Mouse (Mus musculus): Measurements from ENCODE around the gene Aqp8. TPM values are rescaled to one million over a fixed set of nuclear protein-coding genes. Genes with fewer than 3 reads are reported as not detected.

Aqp8 gene
- polyA plus RNA-seq, 1 experiment from 2014 or later, result not detected

DNA sequence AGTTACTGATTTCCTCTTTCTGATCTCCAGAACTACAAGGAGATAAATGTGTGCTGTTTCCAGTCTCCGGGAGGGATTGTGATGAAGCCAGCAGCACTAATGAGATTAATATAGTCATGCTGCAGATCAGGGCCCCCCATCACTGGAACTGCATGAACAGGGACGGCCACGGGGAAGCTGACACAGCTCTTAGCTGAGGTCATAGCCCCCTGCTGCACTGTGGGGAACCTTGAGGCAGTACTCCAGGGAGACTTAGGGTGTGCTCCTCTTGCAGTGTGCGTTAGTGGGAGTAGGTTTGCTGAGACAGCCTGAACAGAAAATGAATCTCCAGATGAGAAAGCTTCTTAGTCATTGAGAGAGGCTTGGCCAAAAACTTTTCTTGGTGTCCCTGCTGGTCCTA is 30.9 kb upstream of the Aqp8 start:
- Histone ChIP-seq H3K9ac (replicated peaks; ENCODE audit: low read length) (no peak overlapping the region), H3K9me3 (ENCODE audit: control insufficient read depth, low read length) (0 out of 2 replicates have a peak, but pooled peaks cover 3% of the 10 kb centered on the region), H3K4me3 (replicated peaks; ENCODE audit: low read depth, low read length) (no peak overlapping the region), H3K36me3 (ENCODE audit: control insufficient read depth, insufficient read depth, low read length) (peaks cover 33% of the 10 kb centered on the region), H3K27ac (replicated peaks; ENCODE audit: low read depth, low read length) (no peak overlapping the region), H3K4me2 (ENCODE audit: low read length) (no peak overlapping the region), H3K4me1 (ENCODE audit: control insufficient read depth, insufficient read depth, low read length) (no peaks in the 10 kb centered on the region), H3K27me3 (ENCODE audit: control insufficient read depth, insufficient read depth, low read length) (no peaks in the 10 kb centered on the region)
- DNase-seq (no peak), ATAC-seq (ENCODE audit: low FRiP score, low TSS enrichment) (no peak)
- 59% methylated on average over 4 of the region's 4 CpGs for WGBS

DNA sequence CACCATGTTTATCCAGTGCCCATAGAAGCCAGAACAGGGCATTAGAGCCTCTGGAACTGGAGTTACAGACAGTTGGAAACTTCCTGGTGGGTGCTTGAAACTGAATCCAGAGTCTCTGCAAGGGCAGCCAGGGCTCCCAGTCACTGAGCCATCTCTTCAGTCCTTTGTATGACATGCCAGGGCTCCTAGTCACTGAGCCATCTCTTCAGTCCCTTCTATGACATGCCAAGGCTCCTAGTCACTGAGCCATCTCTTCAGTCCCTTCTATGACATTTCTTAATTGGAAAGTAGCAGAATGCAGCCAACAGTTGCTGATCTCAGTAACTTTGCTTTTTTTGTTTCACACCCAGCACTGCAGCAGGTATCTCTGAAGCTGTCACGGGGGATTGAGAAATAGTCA is 20.0 kb upstream of the Aqp8 start:
- Histone ChIP-seq H3K4me3 (replicated peaks; ENCODE audit: low read depth, low read length) (no peak overlapping the region), H3K4me1 (ENCODE audit: control insufficient read depth, insufficient read depth, low read length) (no peaks in the 10 kb centered on the region)
- WGBS, result 93% methylated on average over 1 of the region's 1 CpGs

DNA sequence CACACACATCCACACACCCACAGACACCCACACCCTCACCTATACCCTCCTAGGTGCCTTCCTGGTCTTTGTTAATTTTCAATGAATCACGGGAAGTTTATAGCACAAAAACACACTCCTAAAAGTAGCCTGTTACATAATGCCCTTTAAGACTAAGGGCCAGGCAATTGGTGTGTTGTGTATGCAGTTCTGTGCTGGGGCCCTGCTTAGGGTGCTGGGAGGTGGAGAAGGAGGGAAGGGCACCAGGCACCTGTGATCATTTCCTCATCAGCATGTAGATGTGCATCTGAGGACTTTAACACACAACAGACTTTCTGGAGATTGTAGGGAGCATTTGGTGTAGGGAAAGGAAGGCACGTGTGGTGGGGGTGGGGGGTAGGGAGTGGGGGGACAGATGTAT is 13.3 kb upstream of the Aqp8 start:
- H3K9ac ChIP-seq (replicated peaks; ENCODE audit: low read length), result no peak overlapping the region
- no peak overlapping the region for H3K4me2 ChIP-seq (ENCODE audit: low read length)
- no peaks in the 10 kb centered on the region for H3K27me3 ChIP-seq (ENCODE audit: control insufficient read depth, insufficient read depth, low read length)
- 98% methylated on average over 2 of the region's 2 CpGs for WGBS
- H3K36me3 ChIP-seq (ENCODE audit: control insufficient read depth, insufficient read depth, low read length), result no peaks in the 10 kb centered on the region
- ATAC-seq (ENCODE audit: low FRiP score, low TSS enrichment) (no peak), DNase-seq (no peak)
- no peak overlapping the region for H3K4me3 ChIP-seq (replicated peaks; ENCODE audit: low read depth, low read length)
- no peaks in the 10 kb centered on the region for H3K9me3 ChIP-seq (ENCODE audit: control insufficient read depth, low read length)
- H3K4me1 ChIP-seq (ENCODE audit: control insufficient read depth, insufficient read depth, low read length), result no peaks in the 10 kb centered on the region
- no peak overlapping the region for H3K27ac ChIP-seq (replicated peaks; ENCODE audit: low read depth, low read length)

More for the DNA sequence above, 20.0 kb upstream of the Aqp8 start:
- Histone ChIP-seq H3K9me3 (ENCODE audit: control insufficient read depth, low read length) (no peaks in the 10 kb centered on the region), H3K27me3 (ENCODE audit: control insufficient read depth, insufficient read depth, low read length) (no peaks in the 10 kb centered on the region), H3K27ac (replicated peaks; ENCODE audit: low read depth, low read length) (no peak overlapping the region), H3K36me3 (ENCODE audit: control insufficient read depth, insufficient read depth, low read length) (no peaks in the 10 kb centered on the region), H3K4me2 (ENCODE audit: low read length) (no peak overlapping the region), H3K9ac (replicated peaks; ENCODE audit: low read length) (no peak overlapping the region)
- DNase-seq (no peak), ATAC-seq (ENCODE audit: low FRiP score, low TSS enrichment) (no peak)

GRCm38 (mm10) chr7:123449676-123450075 is 12.4 kb upstream of the Aqp8 start:
- Histone ChIP-seq H3K4me3 (replicated peaks; ENCODE audit: low read depth, low read length) (no peak overlapping the region), H3K4me2 (ENCODE audit: low read length) (no peak overlapping the region), H3K4me1 (ENCODE audit: control insufficient read depth, insufficient read depth, low read length) (no peaks in the 10 kb centered on the region), H3K27me3 (ENCODE audit: control insufficient read depth, insufficient read depth, low read length) (no peaks in the 10 kb centered on the region), H3K9ac (replicated peaks; ENCODE audit: low read length) (no peak overlapping the region), H3K27ac (replicated peaks; ENCODE audit: low read depth, low read length) (no peak overlapping the region), H3K36me3 (ENCODE audit: control insufficient read depth, insufficient read depth, low read length) (no peaks in the 10 kb centered on the region), H3K9me3 (ENCODE audit: control insufficient read depth, low read length) (no peaks in the 10 kb centered on the region)
- 78% methylated on average over 10 of the region's 10 CpGs for WGBS
- no peak for ATAC-seq (ENCODE audit: low FRiP score, low TSS enrichment)
- no peak for DNase-seq

DNA sequence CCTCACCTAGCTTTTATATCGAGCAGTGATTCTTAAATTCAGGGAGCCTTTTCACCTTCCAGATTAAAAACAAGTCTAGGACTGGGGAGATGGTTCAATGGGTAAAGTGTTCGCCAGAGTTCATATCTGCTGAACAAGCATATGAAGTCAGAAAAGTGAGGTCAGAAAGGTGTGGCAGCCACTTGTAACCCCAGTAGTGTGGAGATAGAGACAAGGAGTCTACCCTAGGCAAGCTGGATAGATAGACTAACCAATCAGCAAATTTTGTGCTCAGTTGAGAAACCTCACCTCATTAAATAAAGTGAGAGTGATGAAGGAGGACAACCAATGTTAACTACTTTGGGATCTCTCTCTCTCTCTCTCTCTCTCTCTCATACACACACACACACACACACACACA is 11.6 kb upstream of the Aqp8 start:
- DNase-seq, result no peak
- WGBS, result 84% methylated on average over 2 of the region's 2 CpGs
- H3K36me3 ChIP-seq (ENCODE audit: control insufficient read depth, insufficient read depth, low read length), result no peaks in the 10 kb centered on the region
- H3K4me3 ChIP-seq (replicated peaks; ENCODE audit: low read depth, low read length), result no peak overlapping the region
- no peaks in the 10 kb centered on the region for H3K27me3 ChIP-seq (ENCODE audit: control insufficient read depth, insufficient read depth, low read length)
- H3K9me3 ChIP-seq (ENCODE audit: control insufficient read depth, low read length), result no peaks in the 10 kb centered on the region
- H3K4me1 ChIP-seq (ENCODE audit: control insufficient read depth, insufficient read depth, low read length), result no peaks in the 10 kb centered on the region
- no peak overlapping the region for H3K27ac ChIP-seq (replicated peaks; ENCODE audit: low read depth, low read length)
- no peak overlapping the region for H3K4me2 ChIP-seq (ENCODE audit: low read length)
- no peak for ATAC-seq (ENCODE audit: low FRiP score, low TSS enrichment)
- no peak overlapping the region for H3K9ac ChIP-seq (replicated peaks; ENCODE audit: low read length)

GRCm38 (mm10) chr7:123452551-123452950 is 9.5 kb upstream of the Aqp8 start:
- 88% methylated on average over 6 of the region's 6 CpGs for WGBS
- H3K9me3 ChIP-seq (ENCODE audit: control insufficient read depth, low read length), result no peaks in the 10 kb centered on the region
- H3K4me3 ChIP-seq (replicated peaks; ENCODE audit: low read depth, low read length), result no peak overlapping the region
- no peak for ATAC-seq (ENCODE audit: low FRiP score, low TSS enrichment)
- no peak overlapping the region for H3K27ac ChIP-seq (replicated peaks; ENCODE audit: low read depth, low read length)
- no peaks in the 10 kb centered on the region for H3K27me3 ChIP-seq (ENCODE audit: control insufficient read depth, insufficient read depth, low read length)
- H3K36me3 ChIP-seq (ENCODE audit: control insufficient read depth, insufficient read depth, low read length), result no peaks in the 10 kb centered on the region
- no peaks in the 10 kb centered on the region for H3K4me1 ChIP-seq (ENCODE audit: control insufficient read depth, insufficient read depth, low read length)
- DNase-seq, result no peak
- H3K9ac ChIP-seq (replicated peaks; ENCODE audit: low read length), result no peak overlapping the region
- H3K4me2 ChIP-seq (ENCODE audit: low read length), result no peak overlapping the region

DNA sequence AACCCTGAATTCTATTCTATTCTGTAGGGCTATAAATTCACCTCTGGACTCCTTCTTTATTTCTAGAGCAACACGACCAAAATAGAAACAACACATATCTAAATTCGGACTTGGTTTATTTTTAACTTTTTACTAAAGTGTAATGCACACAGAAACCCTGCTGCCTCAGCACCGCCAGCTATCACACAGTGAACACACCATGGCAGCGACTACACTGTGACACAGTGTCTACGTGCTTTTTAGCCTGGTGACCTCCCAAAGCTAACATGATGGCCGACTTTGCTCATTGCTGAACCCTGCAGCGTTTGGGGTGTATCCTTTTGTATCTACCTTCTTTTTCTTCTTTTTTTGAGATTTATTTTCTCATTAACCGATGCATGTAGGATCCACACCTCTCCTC is 9.0 kb upstream of the Aqp8 start:
- H3K9ac ChIP-seq (replicated peaks; ENCODE audit: low read length), result no peak overlapping the region
- H3K4me1 ChIP-seq (ENCODE audit: control insufficient read depth, insufficient read depth, low read length), result no peaks in the 10 kb centered on the region
- WGBS, result 91% methylated on average over 8 of the region's 8 CpGs
- H3K9me3 ChIP-seq (ENCODE audit: control insufficient read depth, low read length), result no peaks in the 10 kb centered on the region
- DNase-seq (no peak), ATAC-seq (ENCODE audit: low FRiP score, low TSS enrichment) (no peak)
- no peak overlapping the region for H3K4me3 ChIP-seq (replicated peaks; ENCODE audit: low read depth, low read length)
- H3K4me2 ChIP-seq (ENCODE audit: low read length), result no peak overlapping the region
- H3K27ac ChIP-seq (replicated peaks; ENCODE audit: low read depth, low read length), result no peak overlapping the region
- H3K27me3 ChIP-seq (ENCODE audit: control insufficient read depth, insufficient read depth, low read length), result no peaks in the 10 kb centered on the region
- no peaks in the 10 kb centered on the region for H3K36me3 ChIP-seq (ENCODE audit: control insufficient read depth, insufficient read depth, low read length)

GRCm38 (mm10) chr7:123455088-123455487 is 7.0 kb upstream of the Aqp8 start:
- no peaks in the 10 kb centered on the region for H3K27me3 ChIP-seq (ENCODE audit: control insufficient read depth, insufficient read depth, low read length)
- ATAC-seq (ENCODE audit: low FRiP score, low TSS enrichment), result no peak
- no peak overlapping the region for H3K4me3 ChIP-seq (replicated peaks; ENCODE audit: low read depth, low read length)
- DNase-seq, result no peak
- H3K36me3 ChIP-seq (ENCODE audit: control insufficient read depth, insufficient read depth, low read length), result no peaks in the 10 kb centered on the region
- H3K4me2 ChIP-seq (ENCODE audit: low read length), result no peak overlapping the region
- no peaks in the 10 kb centered on the region for H3K9me3 ChIP-seq (ENCODE audit: control insufficient read depth, low read length)
- WGBS, result 96% methylated on average over 3 of the region's 3 CpGs
- no peaks in the 10 kb centered on the region for H3K4me1 ChIP-seq (ENCODE audit: control insufficient read depth, insufficient read depth, low read length)
- H3K9ac ChIP-seq (replicated peaks; ENCODE audit: low read length), result no peak overlapping the region
- no peak overlapping the region for H3K27ac ChIP-seq (replicated peaks; ENCODE audit: low read depth, low read length)

DNA sequence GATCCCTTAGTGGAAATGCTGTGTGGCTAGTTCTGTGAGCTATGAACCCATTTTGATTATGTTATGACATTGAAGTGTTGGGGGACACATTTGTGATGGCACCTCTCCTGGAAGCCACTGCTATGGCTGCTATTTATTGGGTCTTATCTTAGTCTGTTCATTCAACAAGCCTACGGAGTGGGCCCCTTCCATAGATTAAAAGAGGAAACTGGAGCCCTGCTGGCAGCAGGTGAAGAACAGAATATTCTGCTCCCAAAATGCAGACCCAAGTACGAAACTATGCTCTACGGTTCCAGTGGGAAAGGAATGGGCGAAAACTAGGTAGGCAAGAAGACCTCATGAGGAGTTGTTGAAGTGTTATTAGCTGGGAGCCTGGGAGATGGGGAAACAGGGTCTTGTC is 3.8 kb upstream of the Aqp8 start:
- H3K4me3 ChIP-seq (replicated peaks; ENCODE audit: low read depth, low read length), result no peak overlapping the region
- no peaks in the 10 kb centered on the region for H3K27me3 ChIP-seq (ENCODE audit: control insufficient read depth, insufficient read depth, low read length)
- ATAC-seq (ENCODE audit: low FRiP score, low TSS enrichment) (no peak), DNase-seq (no peak)
- H3K4me2 ChIP-seq (ENCODE audit: low read length), result no peak overlapping the region
- no peaks in the 10 kb centered on the region for H3K4me1 ChIP-seq (ENCODE audit: control insufficient read depth, insufficient read depth, low read length)
- WGBS, result 92% methylated on average over 4 of the region's 4 CpGs
- H3K9ac ChIP-seq (replicated peaks; ENCODE audit: low read length), result no peak overlapping the region
- no peak overlapping the region for H3K27ac ChIP-seq (replicated peaks; ENCODE audit: low read depth, low read length)
- H3K9me3 ChIP-seq (ENCODE audit: control insufficient read depth, low read length), result no peaks in the 10 kb centered on the region
- H3K36me3 ChIP-seq (ENCODE audit: control insufficient read depth, insufficient read depth, low read length), result no peaks in the 10 kb centered on the region
